9 mouse cellular contexts compared by ENCODE assay signal in genomic region chr1:87175852-87176292, GRCm38 (mm10). TPM values are rescaled to one million over a fixed set of nuclear protein-coding genes. Genes with fewer than 3 reads are reported as not detected.
DNase-seq lines count a peak whose midpoint lies in the region; ATAC-seq lines count a peak whose summit lies in the region.
"Had no signal": no experiment of that assay in that cellular context is flagged by ENCODE, and none has a peak within 500 bp of the region (broad histone marks: within the 10 kb centered on the region; RNA-seq: fewer than 3 reads in every experiment).

No protein-coding gene starts in this region.

- no peaks in the 10 kb centered on the region for H3K9me3 ChIP-seq in intestine, embryonic 16.5 days (ENCODE audit: control insufficient read depth, low read length)
- no peaks in the 10 kb centered on the region for H3K9me3 ChIP-seq in limb, embryonic 15.5 days
- no peaks in the 10 kb centered on the region for H3K9me3 ChIP-seq in neural tube, embryonic 15.5 days (replicated peaks)
- H3K9me3 ChIP-seq: heart, embryonic 13.5 days had no signal

- ATAC-seq in common myeloid progenitor, adult 5-6 weeks (replicated peaks; ENCODE audit: low read depth, poor library complexity, severe bottlenecking), result peak; percentile 92
- ATAC-seq in intestine, embryonic 16.5 days, result peak; percentile 73
- ATAC-seq in limb, embryonic 15.5 days (ENCODE audit: insufficient number of reproducible peaks, low FRiP score, low TSS enrichment, low read depth), result peak; percentile 62; the same call in 1 of the 2 replicates
- ATAC-seq in neural tube, embryonic 15.5 days (ENCODE audit: low FRiP score), result peak; percentile 76

- H3K4me3 ChIP-seq in intestine, embryonic 16.5 days (ENCODE audit: low read length), result no peak overlapping the region
- no peak overlapping the region for H3K4me3 ChIP-seq in limb, embryonic 15.5 days
- no peak overlapping the region for H3K4me3 ChIP-seq in neural tube, embryonic 15.5 days (replicated peaks)
- H3K4me3 ChIP-seq: heart, embryonic 13.5 days had no signal

- peaks cover 9% of the 10 kb centered on the region for H3K27me3 ChIP-seq in intestine, embryonic 16.5 days (replicated peaks; ENCODE audit: control insufficient read depth, insufficient read depth, low read length)
- H3K27me3 ChIP-seq in limb, embryonic 15.5 days, result peaks cover 42% of the 10 kb centered on the region
- H3K27me3 ChIP-seq in neural tube, embryonic 15.5 days (replicated peaks), result peaks cover 14% of the 10 kb centered on the region

- DNase-seq in adrenal gland, adult 2 months, result peak; percentile 40
- no peak for DNase-seq in adrenal gland, adult 8-10 months
- DNase-seq in gastrocnemius, postnatal 25 days, result peak; percentile 34
- no peak for DNase-seq in B cell, adult 2 months

- H3K4me2 ChIP-seq in intestine, embryonic 16.5 days (ENCODE audit: low read depth, low read length), result peak overlapping the region; percentile 20; the same call in 1 of the 2 replicates
- H3K4me2 ChIP-seq in limb, embryonic 15.5 days, result 0 out of 2 replicates have a peak overlapping the region, but pooled peaks have one; percentile 12
- H3K4me2 ChIP-seq in neural tube, embryonic 15.5 days, result peak overlapping the region; percentile 31
- H3K4me2 ChIP-seq: heart, embryonic 13.5 days had no signal

- 16% methylated on average over 11 of the region's 11 CpGs for WGBS in intestine, embryonic 16.5 days
- WGBS in limb, embryonic 15.5 days, result 2% methylated on average over 11 of the region's 11 CpGs
- WGBS in neural tube, embryonic 15.5 days, result 4% methylated on average over 11 of the region's 11 CpGs

- H3K27ac ChIP-seq in intestine, embryonic 16.5 days (ENCODE audit: low read length), result no peak overlapping the region
- H3K27ac ChIP-seq in limb, embryonic 15.5 days, result no peak overlapping the region; the same call in 1 of the 2 replicates
- no peak overlapping the region for H3K27ac ChIP-seq in neural tube, embryonic 15.5 days (replicated peaks)
- H3K27ac ChIP-seq: heart, embryonic 13.5 days had no signal

- peaks cover 7% of the 10 kb centered on the region; the same call in 1 of the 2 replicates for H3K4me1 ChIP-seq in intestine, embryonic 16.5 days (ENCODE audit: control insufficient read depth, insufficient read depth, low read length)
- peaks cover 23% of the 10 kb centered on the region for H3K4me1 ChIP-seq in limb, embryonic 15.5 days
- H3K4me1 ChIP-seq in neural tube, embryonic 15.5 days, result peaks cover 34% of the 10 kb centered on the region

- H3K9ac ChIP-seq in intestine, embryonic 16.5 days (ENCODE audit: low read depth, low read length), result no peak overlapping the region
- H3K9ac ChIP-seq in limb, embryonic 15.5 days, result no peak overlapping the region
- no peak overlapping the region for H3K9ac ChIP-seq in neural tube, embryonic 15.5 days (replicated peaks)
- H3K9ac ChIP-seq: heart, embryonic 13.5 days had no signal

- H3K36me3 ChIP-seq in intestine, embryonic 16.5 days (ENCODE audit: control insufficient read depth, insufficient read depth, low read length), result no peaks in the 10 kb centered on the region
- H3K36me3 ChIP-seq in limb, embryonic 15.5 days, result no peaks in the 10 kb centered on the region
- H3K36me3 ChIP-seq in neural tube, embryonic 15.5 days, result no peaks in the 10 kb centered on the region
- H3K36me3 ChIP-seq: heart, embryonic 13.5 days had no signal

RNA-seq across cellular contexts. Expression of gene Prss56, which starts 7.2 kb away (rescaled TPM):
- not detected for total RNA-seq in adrenal gland, adult 2 months (2021)
- 0.06 TPM in 1 of 2 replicates, not detected in the other for polyA plus RNA-seq in adrenal gland, adult 2 months (2012; rRNA removed)
- total RNA-seq in adrenal gland, adult 8-10 months (2022), result not detected
- not detected in 2 replicates for total RNA-seq in common myeloid progenitor, adult 5-6 weeks (2017)
- total RNA-seq in gastrocnemius, postnatal 25 days (2021), result not detected
- not detected in 2 replicates for polyA plus RNA-seq in intestine, embryonic 16.5 days (2015; fragmentation: Nextera tagmentation; extraction: Ambion mirVana)
- 0.12 and 0.19 TPM in 2 replicates for polyA plus RNA-seq in limb, embryonic 15.5 days (2015; fragmentation: Nextera tagmentation; extraction: Ambion mirVana)
- 4.0 and 5.3 TPM in 2 replicates for polyA plus RNA-seq in neural tube, embryonic 15.5 days (2015; fragmentation: Nextera tagmentation; extraction: Ambion mirVana)

RNA-seq across cellular contexts. Expression of gene Chrnd, which starts 14.5 kb away (rescaled TPM):
- not detected for total RNA-seq in adrenal gland, adult 2 months (2021)
- not detected in 2 replicates for polyA plus RNA-seq in adrenal gland, adult 2 months (2012; rRNA removed)
- total RNA-seq in adrenal gland, adult 8-10 months (2022), result not detected
- total RNA-seq in common myeloid progenitor, adult 5-6 weeks (2017), result not detected in 2 replicates
- 1 to 10 TPM; 2.1 to 3.5 TPM for total RNA-seq in gastrocnemius, postnatal 25 days (2021)
- polyA plus RNA-seq in intestine, embryonic 16.5 days (2015; fragmentation: Nextera tagmentation; extraction: Ambion mirVana), result 0.05 TPM in 1 of 2 replicates, not detected in the other
- polyA plus RNA-seq in limb, embryonic 15.5 days (2015; fragmentation: Nextera tagmentation; extraction: Ambion mirVana), result 5.0 and 14.4 TPM in 2 replicates
- 0.33 and 0.37 TPM in 2 replicates for polyA plus RNA-seq in neural tube, embryonic 15.5 days (2015; fragmentation: Nextera tagmentation; extraction: Ambion mirVana)
- polyA plus RNA-seq: heart, embryonic 13.5 days had no signal

RNA-seq across cellular contexts. Expression of gene Ecel1, which starts 19.6 kb away (rescaled TPM):
- 1 to 10 TPM in 1 of 2 experiments, under 1 TPM in 1; 0.46 to 3.0 TPM for total RNA-seq in adrenal gland, adult 2 months (2021)
- 0.67 and 4.4 TPM in 2 replicates for polyA plus RNA-seq in adrenal gland, adult 2 months (2012; rRNA removed)
- 10 to 100 TPM in 1 of 4 experiments, 1 to 10 TPM in 1, under 1 TPM in 2; 0.44 to 10.2 (median 4.1) TPM for total RNA-seq in adrenal gland, adult 8-10 months (2022)
- not detected in 2 replicates for total RNA-seq in common myeloid progenitor, adult 5-6 weeks (2017)
- not detected for total RNA-seq in gastrocnemius, postnatal 25 days (2021)
- polyA plus RNA-seq in intestine, embryonic 16.5 days (2015; fragmentation: Nextera tagmentation; extraction: Ambion mirVana), result 0.95 and 1.1 TPM in 2 replicates
- polyA plus RNA-seq in limb, embryonic 15.5 days (2015; fragmentation: Nextera tagmentation; extraction: Ambion mirVana), result 0.55 and 1.8 TPM in 2 replicates
- polyA plus RNA-seq in neural tube, embryonic 15.5 days (2015; fragmentation: Nextera tagmentation; extraction: Ambion mirVana), result 71.9 and 84.7 TPM in 2 replicates

RNA-seq across cellular contexts. Expression of gene Chrng, which starts 28.6 kb away (rescaled TPM):
- not detected for total RNA-seq in adrenal gland, adult 2 months (2021)
- not detected in 2 replicates for polyA plus RNA-seq in adrenal gland, adult 2 months (2012; rRNA removed)
- not detected for total RNA-seq in adrenal gland, adult 8-10 months (2022)
- total RNA-seq in common myeloid progenitor, adult 5-6 weeks (2017), result not detected in 2 replicates
- total RNA-seq in gastrocnemius, postnatal 25 days (2021), result 1 to 10 TPM in 1 of 2 experiments, under 1 TPM in 1; 0.15 to 1.4 TPM
- 0.13 and 0.21 TPM in 2 replicates for polyA plus RNA-seq in intestine, embryonic 16.5 days (2015; fragmentation: Nextera tagmentation; extraction: Ambion mirVana)
- polyA plus RNA-seq in limb, embryonic 15.5 days (2015; fragmentation: Nextera tagmentation; extraction: Ambion mirVana), result 14.3 and 38.1 TPM in 2 replicates
- 1.2 and 1.5 TPM in 2 replicates for polyA plus RNA-seq in neural tube, embryonic 15.5 days (2015; fragmentation: Nextera tagmentation; extraction: Ambion mirVana)

RNA-seq across cellular contexts. Expression of gene Eif4e2, which starts 37.8 kb away (rescaled TPM):
- 10 to 100 TPM; 66.0 to 98.7 TPM for total RNA-seq in adrenal gland, adult 2 months (2021)
- 18.0 and 18.4 TPM in 2 replicates for polyA plus RNA-seq in adrenal gland, adult 2 months (2012; rRNA removed)
- total RNA-seq in adrenal gland, adult 8-10 months (2022), result 10 to 100 TPM; 69.8 to 78.4 (median 73.4) TPM
- total RNA-seq in common myeloid progenitor, adult 5-6 weeks (2017), result 147 and 157 TPM in 2 replicates
- total RNA-seq in gastrocnemius, postnatal 25 days (2021), result 10 to 100 TPM; 49.6 to 51.7 TPM
- 161 and 172 TPM in 2 replicates for polyA plus RNA-seq in intestine, embryonic 16.5 days (2015; fragmentation: Nextera tagmentation; extraction: Ambion mirVana)
- polyA plus RNA-seq in limb, embryonic 15.5 days (2015; fragmentation: Nextera tagmentation; extraction: Ambion mirVana), result 176 and 179 TPM in 2 replicates
- 93.4 and 101 TPM in 2 replicates for polyA plus RNA-seq in neural tube, embryonic 15.5 days (2015; fragmentation: Nextera tagmentation; extraction: Ambion mirVana)

Comparison
In these comparisons a context has a peak if more than half of its experiments do, and no peak if none do; other contexts are left out.
1. DNase-seq: peak in adrenal gland, adult 2 months (single experiment) and gastrocnemius, postnatal 25 days (single experiment); none in adrenal gland, adult 8-10 months (single experiment) and B cell, adult 2 months (0 of 2).
2. Peak in every context shown above with its lines, with median percentiles within 50 percentile points of each other: ATAC-seq and H3K4me2 ChIP-seq.